8 mouse cellular contexts compared by ENCODE assay signal in genomic region chr2:33315233-33316062, GRCm38 (mm10). TPM values are rescaled to one million over a fixed set of nuclear protein-coding genes. Genes with fewer than 3 reads are reported as not detected.
DNase-seq lines count a peak whose midpoint lies in the region; TF ChIP-seq lines count a peak whose summit lies in the region.
"Had no signal": no experiment of that assay in that cellular context is flagged by ENCODE, and none has a peak within 500 bp of the region (broad histone marks: within the 10 kb centered on the region; RNA-seq: fewer than 3 reads in every experiment).

No protein-coding gene starts in this region.

- peaks cover 39% of the 10 kb centered on the region for H3K4me1 ChIP-seq in olfactory bulb, adult 2 months (ENCODE audit: control insufficient read depth, insufficient read depth, low read length)

- no peak for TF ChIP-seq POLR2A in olfactory bulb, adult 2 months (IDR thresholded peaks at IDR 0.05; ENCODE audit: insufficient read depth, low read depth, low read length)

- peak overlapping the region; percentile 73 for H3K27ac ChIP-seq in olfactory bulb, adult 2 months (ENCODE audit: insufficient read depth, low read depth, low read length)
- H3K27ac ChIP-seq: hindbrain, embryonic 15.5 days had no signal

- WGBS in olfactory bulb, adult 2 months = 78% methylated on average over 4 of the region's 4 CpGs

- TF ChIP-seq CTCF in olfactory bulb, adult 2 months (IDR thresholded peaks at IDR 0.05; ENCODE audit: insufficient read depth, low read depth, low read length) = no peak

- no peak overlapping the region for H3K4me3 ChIP-seq in olfactory bulb, adult 2 months (ENCODE audit: insufficient read depth, low read depth, low read length)
- H3K4me3 ChIP-seq: hindbrain, embryonic 15.5 days had no signal

- intact Hi-C loops in left cerebral cortex, postnatal 4 days (cut with DNase I) = no loop called here

- DNase-seq in left cerebral cortex, postnatal 4 days = peak; percentile 53
- DNase-seq in left cerebral cortex, adult 8-10 months (ENCODE audit: low spot score in 2 of 2) = no peak
- peak; percentile 40 to 57 for DNase-seq in heart, adult 18-20 months
- peak; percentile 31 to 55 for DNase-seq in kidney, postnatal 4 days
- no peak for DNase-seq in B cell, adult 2 months
- no peak for DNase-seq in embryo, embryonic 9.5 days (ENCODE audit: extremely low spot score)

RNA-seq across cellular contexts. Expression of gene Ralgps1, which starts 55.8 kb away (rescaled TPM):
- total RNA-seq in left cerebral cortex, postnatal 4 days (2021) = 100 to 1,000 TPM; 117 to 123 TPM
- total RNA-seq in left cerebral cortex, adult 8-10 months (2022) = 10 to 100 TPM; 59.8 to 68.0 (median 67.1) TPM
- total RNA-seq in heart, adult 18-20 months (2021) = 1 to 10 TPM; 6.6 to 7.3 TPM
- not detected in 2 replicates for polyA plus RNA-seq in olfactory bulb, adult 2 months (2012; ENCODE audit: insufficient read depth, insufficient read length, low replicate concordance, missing spikeins)

Comparison
In these comparisons a context has a peak if more than half of its experiments do, and no peak if none do; other contexts are left out.
1. DNase-seq: peak in left cerebral cortex, postnatal 4 days (single experiment), heart, adult 18-20 months (2 of 2) and kidney, postnatal 4 days (2 of 2); none in left cerebral cortex, adult 8-10 months (0 of 2), B cell, adult 2 months (0 of 2) and embryo, embryonic 9.5 days (single experiment).
2. RNA of gene Ralgps1, which starts 55.8 kb away (total RNA-seq): 117 to 123 TPM in left cerebral cortex, postnatal 4 days and 59.8 to 68.0 TPM in left cerebral cortex, adult 8-10 months; 6.6 to 7.3 TPM in heart, adult 18-20 months; every median in the first group is over 4 times any median in the second.